Mouse (Mus musculus): ENCODE measurements around the gene Gm49721.
"Not testable (repeated sequence)": the region's sequence is repeated elsewhere in the genome, so short reads cannot be mapped to it uniquely, and the experiment has no call there.

DNA sequence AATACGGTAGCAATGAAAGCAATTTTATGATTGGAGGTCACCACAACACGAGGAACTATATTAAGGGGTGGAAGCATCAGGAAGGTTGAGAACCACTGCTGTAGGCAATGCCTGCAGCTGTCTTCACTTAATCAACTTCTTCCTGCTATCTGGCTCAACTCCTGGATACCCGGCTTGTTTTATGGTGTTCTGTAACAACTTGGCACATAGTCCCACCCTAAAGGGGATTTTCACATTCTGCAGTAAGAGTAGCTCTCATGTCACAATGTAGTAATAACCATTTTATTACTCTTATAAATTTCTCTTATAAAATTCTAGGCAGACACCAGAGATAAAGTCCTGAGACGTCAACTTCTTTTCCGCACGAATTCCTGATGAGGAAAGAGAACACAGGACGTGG lies 30.7 kb downstream of the Gm49721 start:
- TF ChIP-seq CTCF (IDR thresholded peaks at IDR 0.05; ENCODE audit: extremely low read depth, insufficient read length, insufficient replicate concordance, low read depth, low read length); POLR2A (IDR thresholded peaks at IDR 0.05; ENCODE audit: low read depth, low read length): not testable (repeated sequence)

Measured in small intestine, adult 2 months (tissue).